Mouse (Mus musculus): ENCODE measurements around the gene Ppt2.

Gene Ppt2

GRCm38 (mm10) chr17:34627943-34628643, at the start of gene Ppt2:
Gene Ppt2, minus strand, starts transcription at chr17:34628510.
- peak in 1 of 2 experiments; percentile 58 for DNase-seq (ENCODE audit: low spot score in 2 of 2)

DNA sequence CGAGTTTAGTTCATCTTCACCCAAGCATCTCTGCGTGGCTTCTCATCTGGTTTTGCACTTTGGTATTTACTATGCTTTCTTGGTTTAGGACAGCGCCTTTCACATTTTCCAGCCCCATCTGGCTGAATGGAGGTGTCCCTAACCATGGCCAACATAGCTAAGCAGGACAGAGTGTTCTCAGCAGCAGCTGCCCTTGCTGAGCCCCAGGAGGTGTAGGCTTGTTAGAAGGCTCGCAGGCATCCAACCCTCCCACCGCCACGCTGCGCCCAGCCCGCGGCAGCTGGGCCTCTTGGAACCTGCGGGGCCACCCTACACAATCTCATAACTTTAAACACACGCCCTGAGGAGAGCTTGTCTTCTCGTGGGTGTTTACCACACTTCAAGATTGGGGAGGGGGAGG, 48.4 kb upstream of the Ppt2 start:
- DNase-seq (ENCODE audit: low spot score in 2 of 2), result no peak

DNA sequence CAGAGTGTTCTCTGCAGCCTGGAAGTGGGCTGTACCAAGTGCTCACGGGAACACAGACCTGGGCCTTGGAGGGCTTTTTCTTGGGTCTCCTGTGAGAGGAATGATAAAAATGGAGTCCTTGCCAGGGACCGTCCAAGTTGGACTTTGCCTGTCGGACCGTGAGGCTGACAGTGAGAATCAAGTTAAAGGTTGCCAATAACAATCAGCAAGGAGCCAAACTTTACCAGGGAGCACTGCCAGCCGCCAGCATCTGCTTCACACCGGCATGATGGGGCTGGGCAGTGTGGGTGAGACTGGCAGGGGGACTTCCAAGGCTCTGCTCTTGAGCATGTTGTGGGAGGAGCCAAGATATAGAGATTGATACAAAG, 47.8 kb upstream of the Ppt2 start:
- DNase-seq (ENCODE audit: low spot score in 2 of 2), result no peak

DNA sequence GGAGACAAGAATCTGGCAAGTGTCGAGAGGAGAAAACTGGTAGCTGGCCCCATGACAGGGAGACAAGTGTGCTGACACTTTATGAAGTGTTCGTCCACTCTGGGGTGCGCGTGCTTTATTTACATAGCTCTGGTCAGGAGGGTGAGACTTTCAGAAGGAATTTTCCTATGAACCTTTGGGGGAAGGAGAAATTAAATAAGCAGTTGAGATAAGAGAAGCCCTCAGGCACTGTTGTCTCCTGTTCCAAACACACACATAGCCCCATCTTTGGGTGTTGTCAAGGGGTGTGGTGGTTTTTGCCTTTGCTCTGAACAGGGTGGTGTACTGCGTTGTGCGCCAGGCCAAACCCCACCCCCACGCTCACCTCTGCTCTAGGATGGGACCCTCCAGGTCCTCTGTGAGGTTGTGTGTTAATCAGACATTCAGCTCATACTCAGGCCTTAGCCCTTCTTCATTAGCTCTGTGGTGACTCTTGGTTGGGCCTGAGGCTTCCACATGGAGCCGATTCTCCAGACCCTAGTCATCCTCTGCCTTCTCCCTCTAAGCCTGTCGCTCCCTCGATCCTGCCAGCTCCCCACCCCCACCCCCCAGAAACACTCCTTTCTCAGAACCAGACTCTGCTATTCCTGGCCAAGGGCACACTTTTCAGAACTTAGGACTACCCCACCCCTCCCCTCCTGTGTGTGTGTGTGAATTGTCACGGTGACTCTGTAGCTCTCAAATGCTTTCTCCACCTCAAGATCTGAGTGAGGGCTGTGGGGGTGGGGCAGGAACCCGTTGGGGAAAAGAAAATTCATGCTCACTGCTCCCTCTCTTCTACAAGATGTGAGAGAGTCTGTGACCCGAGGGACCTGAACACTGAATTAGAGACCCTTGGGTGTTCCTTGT, 47.1 kb upstream of the Ppt2 start:
- DNase-seq (ENCODE audit: low spot score in 2 of 2), result no peak

- DNase-seq (ENCODE audit: low spot score in 2 of 2), result no peak
Observed at GRCm38 (mm10) chr17:34674524-34675204, 46.4 kb upstream of the Ppt2 start.

DNA sequence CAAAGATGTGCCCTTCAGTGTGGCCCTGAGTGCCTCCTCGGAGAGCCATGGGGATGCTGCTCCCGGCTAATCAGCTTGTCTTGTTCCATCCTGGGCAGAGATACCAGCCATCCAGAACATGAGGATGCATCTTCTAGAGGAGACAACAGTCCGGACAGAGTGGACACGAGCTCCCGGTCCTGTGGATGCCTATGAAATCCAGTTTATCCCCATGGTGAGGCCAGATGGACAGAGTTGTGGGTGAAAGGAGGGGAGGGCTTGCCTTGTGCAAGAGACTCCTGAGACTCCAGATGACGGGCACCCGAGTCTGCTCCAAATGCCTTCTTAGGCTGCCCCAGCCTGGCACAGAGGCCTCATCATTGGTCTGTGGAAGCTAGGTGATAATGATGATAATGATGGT, 44.8 kb upstream of the Ppt2 start:
- DNase-seq (ENCODE audit: low spot score in 2 of 2), result no peak

DNA sequence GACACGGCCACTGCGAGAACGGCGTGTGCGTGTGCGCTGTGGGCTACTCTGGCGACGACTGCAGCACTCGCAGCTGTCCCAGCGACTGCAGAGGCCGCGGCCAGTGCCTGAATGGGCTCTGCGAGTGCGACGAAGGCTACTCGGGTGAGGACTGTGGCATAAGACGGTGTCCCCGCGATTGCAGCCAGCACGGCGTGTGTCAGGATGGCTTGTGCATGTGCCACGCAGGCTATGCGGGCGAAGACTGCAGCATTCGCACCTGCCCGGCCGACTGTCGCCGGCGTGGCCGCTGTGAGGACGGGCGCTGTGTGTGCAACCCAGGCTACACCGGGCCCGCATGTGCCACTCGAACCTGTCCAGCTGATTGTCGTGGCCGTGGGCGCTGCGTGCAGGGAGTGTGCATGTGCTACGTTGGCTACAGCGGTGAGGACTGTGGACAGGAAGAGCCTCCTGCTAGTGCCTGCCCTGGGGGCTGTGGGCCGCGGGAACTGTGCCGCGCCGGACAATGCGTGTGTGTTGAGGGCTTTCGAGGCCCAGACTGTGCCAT, 44.0 kb upstream of the Ppt2 start:
- no peak for DNase-seq (ENCODE audit: low spot score in 2 of 2)

DNA sequence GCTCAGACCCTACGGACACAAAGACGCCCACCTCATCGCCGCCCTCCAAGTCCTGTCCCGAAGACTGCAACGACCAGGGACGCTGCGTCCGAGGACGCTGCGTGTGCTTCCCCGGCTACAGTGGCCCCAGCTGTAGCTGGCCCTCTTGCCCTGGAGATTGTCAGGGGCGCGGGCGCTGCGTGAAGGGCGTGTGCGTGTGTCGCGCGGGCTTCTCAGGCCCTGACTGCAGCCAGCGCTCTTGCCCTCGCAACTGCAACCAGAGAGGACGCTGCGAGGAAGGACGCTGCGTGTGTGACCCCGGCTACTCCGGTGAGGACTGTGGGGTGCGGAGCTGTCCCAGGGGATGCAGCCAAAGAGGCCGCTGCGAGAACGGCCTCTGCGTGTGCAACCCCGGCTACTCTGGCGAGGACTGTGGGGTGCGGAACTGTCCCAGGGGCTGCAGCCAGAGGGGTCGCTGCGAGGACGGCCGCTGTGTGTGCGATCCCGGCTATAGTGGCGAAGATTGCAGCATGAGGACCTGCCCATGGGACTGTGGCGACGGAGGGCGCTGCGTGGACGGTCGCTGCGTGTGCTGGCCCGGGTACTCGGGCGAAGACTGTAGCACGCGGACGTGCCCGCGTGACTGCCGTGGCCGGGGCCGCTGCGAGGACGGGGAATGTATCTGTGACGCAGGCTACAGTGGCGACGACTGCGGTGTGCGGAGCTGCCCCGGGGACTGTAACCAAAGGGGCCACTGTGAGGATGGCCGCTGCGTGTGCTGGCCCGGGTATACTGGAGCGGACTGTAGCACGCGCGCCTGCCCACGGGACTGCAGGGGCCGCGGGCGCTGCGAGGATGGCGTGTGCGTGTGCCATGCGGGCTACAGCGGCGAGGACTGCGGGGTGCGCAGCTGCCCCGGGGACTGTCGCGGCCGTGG, 43.1 kb upstream of the Ppt2 start:
- DNase-seq (ENCODE audit: low spot score in 2 of 2), result no peak

- no peak for DNase-seq (ENCODE audit: low spot score in 2 of 2)
Observed at GRCm38 (mm10) chr17:34670235-34670634, 41.9 kb upstream of the Ppt2 start, which contains the start of gene Tnxb. Gene Tnxb, plus strand, starts transcription at chr17:34670535.

- DNase-seq (ENCODE audit: low spot score in 2 of 2), result no peak
Observed at GRCm38 (mm10) chr17:34664472-34664871, 36.2 kb upstream of the Ppt2 start.

GRCm38 (mm10) chr17:34663558-34663957, 35.2 kb upstream of the Ppt2 start:
- no peak for DNase-seq (ENCODE audit: low spot score in 2 of 2)

DNA sequence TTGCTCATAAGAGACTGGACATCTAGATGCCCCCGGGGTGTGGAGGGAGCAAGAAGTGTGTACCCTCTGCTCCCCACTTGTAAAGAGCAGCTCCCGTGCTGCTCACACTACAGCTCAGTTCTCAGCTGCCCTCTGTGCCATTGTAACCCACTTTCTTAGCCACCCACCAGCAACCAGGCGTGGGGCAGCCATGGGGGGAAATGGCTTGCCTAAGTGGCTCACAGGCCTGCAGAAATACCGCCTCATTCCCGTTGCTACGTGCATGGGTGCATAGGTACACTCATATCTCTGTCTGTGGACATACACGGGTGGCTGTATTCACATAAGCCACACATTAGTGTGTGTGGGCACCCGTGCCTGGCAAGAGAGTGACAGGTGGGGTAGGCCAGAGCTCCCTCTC, 34.7 kb upstream of the Ppt2 start:
- no peak for DNase-seq (ENCODE audit: low spot score in 2 of 2)

- DNase-seq (ENCODE audit: low spot score in 2 of 2), result no peak
Observed at GRCm38 (mm10) chr17:34662468-34662867, 34.2 kb upstream of the Ppt2 start.

GRCm38 (mm10) chr17:34661121-34661591, 32.8 kb upstream of the Ppt2 start:
- DNase-seq (ENCODE audit: low spot score in 2 of 2), result peak in 1 of 2 experiments; percentile 35

GRCm38 (mm10) chr17:34660259-34660820, 32.0 kb upstream of the Ppt2 start:
- no peak for DNase-seq (ENCODE audit: low spot score in 2 of 2)

DNA sequence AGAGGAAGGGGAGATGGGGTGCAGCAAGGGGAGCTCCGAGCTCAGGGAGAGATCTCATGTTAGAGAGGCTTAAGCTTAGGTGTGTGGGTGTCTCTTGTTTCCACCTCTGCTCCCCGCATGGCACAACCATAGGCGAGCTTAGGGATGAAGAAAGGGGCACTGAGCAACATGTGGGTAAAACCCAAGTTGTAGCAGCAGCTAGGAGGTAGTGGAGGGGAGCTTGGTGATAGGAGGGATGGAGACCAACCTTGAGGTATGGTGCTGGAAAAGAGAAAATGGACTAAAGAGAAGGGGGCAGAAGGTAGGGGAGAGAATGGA, 31.5 kb upstream of the Ppt2 start:
- DNase-seq (ENCODE audit: low spot score in 2 of 2), result no peak

- DNase-seq (ENCODE audit: low spot score in 2 of 2), result no peak
Observed at GRCm38 (mm10) chr17:34659181-34659896, 31.0 kb upstream of the Ppt2 start.

- no peak for DNase-seq (ENCODE audit: low spot score in 2 of 2)
Observed at GRCm38 (mm10) chr17:34658591-34658990, 30.3 kb upstream of the Ppt2 start.

GRCm38 (mm10) chr17:34658145-34658544, 29.8 kb upstream of the Ppt2 start:
- no peak for DNase-seq (ENCODE audit: low spot score in 2 of 2)

DNA sequence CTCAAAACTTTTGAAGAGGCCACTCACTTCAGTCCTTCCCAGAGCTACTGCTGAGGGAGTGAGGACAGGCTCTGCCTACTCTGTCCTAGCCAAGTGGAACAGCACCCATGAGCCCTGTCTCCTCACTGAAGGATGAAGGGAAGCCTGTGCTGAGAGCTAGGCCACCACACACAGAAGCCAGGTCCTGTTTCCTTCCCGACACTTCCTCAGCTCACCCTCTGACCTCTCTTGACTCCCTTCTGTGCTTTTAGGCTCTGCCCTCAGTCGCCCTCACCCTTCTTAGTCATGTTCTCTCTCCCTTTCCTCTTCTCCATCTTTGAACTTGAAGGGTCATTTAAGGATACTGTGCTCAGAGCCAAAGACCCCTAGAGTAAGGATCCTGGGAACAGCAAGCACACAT, 29.0 kb upstream of the Ppt2 start:
- DNase-seq (ENCODE audit: low spot score in 2 of 2), result no peak
